ENCODE assay signal across 10 mouse cellular contexts in genomic region chr13:29034444-29034843, GRCm38 (mm10).
DNase-seq lines count a peak whose midpoint lies in the region; ATAC-seq lines count a peak whose summit lies in the region.
"Had no signal": no experiment of that assay in that cellular context is flagged by ENCODE, and none has a peak within 500 bp of the region (broad histone marks: within the 10 kb centered on the region; RNA-seq: fewer than 3 reads in every experiment).

No protein-coding gene starts in this region.

- no peak overlapping the region for H3K4me2 ChIP-seq in forebrain, embryonic 16.5 days (ENCODE audit: low read length)
- H3K4me2 ChIP-seq in embryonic facial prominence, embryonic 12.5 days (replicated peaks), result no peak overlapping the region
- H3K4me2 ChIP-seq in midbrain, embryonic 14.5 days (ENCODE audit: low read length), result no peak overlapping the region

- no peak for DNase-seq in forebrain, embryonic 10.5 days (ENCODE audit: extremely low spot score, low spot score)
- peak; percentile 55 for DNase-seq in large intestine, adult 2 months (ENCODE audit: low read depth, low spot score)
- peak; percentile 47 for DNase-seq in midbrain, embryonic 14.5 days
- no peak for DNase-seq in urinary bladder, postnatal 4 days (ENCODE audit: low spot score in 2 of 2)
- DNase-seq in spleen, adult 18-20 months, result no peak
- no peak for DNase-seq in right cerebral cortex, adult 18-20 months
- DNase-seq: B cell, adult 2 months had no signal

- H3K4me1 ChIP-seq in forebrain, embryonic 10.5 days, result peaks cover 17% of the 10 kb centered on the region
- peaks cover 3% of the 10 kb centered on the region for H3K4me1 ChIP-seq in forebrain, embryonic 16.5 days (replicated peaks; ENCODE audit: control insufficient read depth, insufficient read depth, low read length)
- no peaks in the 10 kb centered on the region; the same call in 1 of the 2 replicates for H3K4me1 ChIP-seq in embryonic facial prominence, embryonic 12.5 days
- H3K4me1 ChIP-seq in midbrain, embryonic 14.5 days (ENCODE audit: control insufficient read depth, insufficient read depth, low read length), result peaks cover 11% of the 10 kb centered on the region

- peak overlapping the region; percentile 69; the same call in 1 of the 2 replicates for H3K27ac ChIP-seq in forebrain, embryonic 10.5 days
- H3K27ac ChIP-seq in forebrain, embryonic 16.5 days (ENCODE audit: low read length), result no peak overlapping the region
- no peak overlapping the region for H3K27ac ChIP-seq in embryonic facial prominence, embryonic 12.5 days
- H3K27ac ChIP-seq in midbrain, embryonic 14.5 days (replicated peaks; ENCODE audit: low read depth, low read length), result no peak overlapping the region
- H3K27ac ChIP-seq: kidney, postnatal 0 days had no signal

- no peak for ATAC-seq in forebrain, embryonic 16.5 days
- peak; percentile 69 for ATAC-seq in embryonic facial prominence, embryonic 12.5 days (ENCODE audit: insufficient number of reproducible peaks, insufficient read depth, low FRiP score, low TSS enrichment)
- peak; percentile 68; the same call in 1 of the 2 replicates for ATAC-seq in midbrain, embryonic 14.5 days (ENCODE audit: low FRiP score, low TSS enrichment)

- no peaks in the 10 kb centered on the region for H3K27me3 ChIP-seq in forebrain, embryonic 10.5 days (ENCODE audit: poor library complexity, severe bottlenecking)
- H3K27me3 ChIP-seq in forebrain, embryonic 16.5 days (replicated peaks; ENCODE audit: control insufficient read depth, insufficient read depth, low read length), result no peaks in the 10 kb centered on the region
- no peaks in the 10 kb centered on the region for H3K27me3 ChIP-seq in embryonic facial prominence, embryonic 12.5 days
- H3K27me3 ChIP-seq in midbrain, embryonic 14.5 days (ENCODE audit: control insufficient read depth, insufficient read depth, low read length), result no peaks in the 10 kb centered on the region

- no peaks in the 10 kb centered on the region for H3K9me3 ChIP-seq in forebrain, embryonic 10.5 days
- no peaks in the 10 kb centered on the region; the same call in 1 of the 2 replicates for H3K9me3 ChIP-seq in forebrain, embryonic 16.5 days (ENCODE audit: control insufficient read depth, low read length)
- no peaks in the 10 kb centered on the region for H3K9me3 ChIP-seq in embryonic facial prominence, embryonic 12.5 days
- no peaks in the 10 kb centered on the region for H3K9me3 ChIP-seq in midbrain, embryonic 14.5 days (ENCODE audit: control insufficient read depth, low read length)

- no peak overlapping the region for H3K9ac ChIP-seq in forebrain, embryonic 16.5 days (replicated peaks; ENCODE audit: low read depth, low read length)
- H3K9ac ChIP-seq in embryonic facial prominence, embryonic 12.5 days, result no peak overlapping the region
- H3K9ac ChIP-seq in midbrain, embryonic 14.5 days (replicated peaks; ENCODE audit: low read length), result no peak overlapping the region

- no peaks in the 10 kb centered on the region for H3K36me3 ChIP-seq in forebrain, embryonic 10.5 days (replicated peaks)
- H3K36me3 ChIP-seq in forebrain, embryonic 16.5 days (ENCODE audit: control insufficient read depth, insufficient read depth), result no peaks in the 10 kb centered on the region
- no peaks in the 10 kb centered on the region for H3K36me3 ChIP-seq in embryonic facial prominence, embryonic 12.5 days
- H3K36me3 ChIP-seq in midbrain, embryonic 14.5 days (ENCODE audit: control insufficient read depth, insufficient read depth, low read length), result no peaks in the 10 kb centered on the region

- 58% methylated on average over 8 of the region's 8 CpGs for WGBS in forebrain, embryonic 10.5 days
- 46% methylated on average over 8 of the region's 8 CpGs for WGBS in forebrain, embryonic 16.5 days
- WGBS in embryonic facial prominence, embryonic 12.5 days, result 55% methylated on average over 8 of the region's 8 CpGs
- 39% methylated on average over 8 of the region's 8 CpGs for WGBS in large intestine, adult 2 months
- 34% methylated on average over 8 of the region's 8 CpGs for WGBS in midbrain, embryonic 14.5 days

- no peak overlapping the region for H3K4me3 ChIP-seq in forebrain, embryonic 10.5 days
- no peak overlapping the region for H3K4me3 ChIP-seq in forebrain, embryonic 16.5 days (replicated peaks; ENCODE audit: low read length)
- H3K4me3 ChIP-seq in embryonic facial prominence, embryonic 12.5 days, result no peak overlapping the region
- no peak overlapping the region for H3K4me3 ChIP-seq in midbrain, embryonic 14.5 days (replicated peaks; ENCODE audit: low read depth, low read length)

Comparison
In these comparisons a context has a peak if more than half of its experiments do, and no peak if none do; other contexts are left out.
1. DNase-seq: peak in large intestine, adult 2 months (single experiment) and midbrain, embryonic 14.5 days (single experiment); none in forebrain, embryonic 10.5 days (single experiment), urinary bladder, postnatal 4 days (0 of 2), spleen, adult 18-20 months (0 of 2) and right cerebral cortex, adult 18-20 months (single experiment).